Mouse (Mus musculus) liver, embryonic 12.5 days (tissue): ENCODE results near the gene Myo3b. TPM values are rescaled to one million over a fixed set of nuclear protein-coding genes. Genes with fewer than 3 reads are reported as not detected.

ENCODE experiments used
- ATAC-seq: fragments of 200-750 bp; cut with Nextera tagmentation; 2 replicates; pipeline ENCODE4 v1.8.0; 2017; ENCODE audit warnings: moderate number of reproducible peaks, mild to moderate bottlenecking, moderate library complexity
- H3K27ac ChIP-seq: fragments of 300-500 bp; sonication (generic); 2 replicates; pipeline ENCODE4 v1.5.1; 2016; ENCODE audit warnings: mild to moderate bottlenecking
- H3K27me3 ChIP-seq: fragments of 300-500 bp; sonication (generic); replicated peaks from 2 replicates; pipeline ENCODE4 v1.6.1; 2016; ENCODE audit warnings: mild to moderate bottlenecking, moderate library complexity
- H3K36me3 ChIP-seq: fragments of 300-500 bp; sonication (generic); 2 replicates; pipeline ENCODE4 v1.6.1; 2016; ENCODE audit warnings: mild to moderate bottlenecking, moderate library complexity
- H3K4me1 ChIP-seq: fragments of 300-500 bp; sonication (generic); 2 replicates; pipeline ENCODE4 v1.6.1; 2016
- H3K4me2 ChIP-seq: fragments of 300-500 bp; sonication (generic); 2 replicates; pipeline ENCODE4 v1.6.1; 2016; ENCODE audit warnings: mild to moderate bottlenecking, moderate library complexity
- H3K4me3 ChIP-seq: fragments of 300-500 bp; sonication (generic); 2 replicates; pipeline ENCODE4 v1.5.1; 2016; ENCODE audit warnings: mild to moderate bottlenecking, moderate library complexity
- H3K9ac ChIP-seq: fragments of 300-500 bp; sonication (generic); 2 replicates; pipeline ENCODE4 v1.6.1; 2016; ENCODE audit warnings: mild to moderate bottlenecking, moderate library complexity
- H3K9me3 ChIP-seq: fragments of 300-500 bp; sonication (generic); replicated peaks from 2 replicates; pipeline ENCODE4 v1.6.1; 2016; ENCODE audit warnings: mild to moderate bottlenecking, moderate library complexity
- WGBS: fragments of 180-500 bp; shearing (Covaris S2); methylation state at CpG from one replicate; pipeline ENCODE4 v1.1.7; 2016; ENCODE audit not compliant: insufficient replicate concordance; 5-methylcytosine and 5-hydroxymethylcytosine counted together
- polyA plus RNA-seq: library from polyadenylated mRNA; unstranded; fragments of >200 nt; fragmentation: Nextera tagmentation; extraction: Ambion mirVana; gene quantifications from 2 replicates; pipeline ENCODE4 v1.2.1, GENCODE M21; 2016

Myo3b gene
- polyA plus RNA-seq, 1 experiment from 2014 or later: not detected

- WGBS: 56% methylated on average over 6 of the region's 6 CpGs
- no peak for ATAC-seq
- H3K9me3 ChIP-seq: no peaks in the 10 kb centered on the region
- H3K4me3 ChIP-seq: no peak overlapping the region
- no peaks in the 10 kb centered on the region for H3K4me1 ChIP-seq
- H3K9ac ChIP-seq: no peak overlapping the region
- H3K4me2 ChIP-seq: no peak overlapping the region
- H3K27ac ChIP-seq: no peak overlapping the region
- no peaks in the 10 kb centered on the region for H3K36me3 ChIP-seq
- no peaks in the 10 kb centered on the region for H3K27me3 ChIP-seq
Observed at GRCm38 (mm10) chr2:70176823-70177708, 138.1 kb downstream of the Myo3b start.

GRCm38 (mm10) chr2:70177709-70178030 is 138.7 kb downstream of the Myo3b start:
- Histone ChIP-seq H3K27ac (no peak overlapping the region), H3K4me1 (no peaks in the 10 kb centered on the region), H3K4me3 (no peak overlapping the region), H3K36me3 (no peaks in the 10 kb centered on the region), H3K27me3 (no peaks in the 10 kb centered on the region), H3K9me3 (no peaks in the 10 kb centered on the region), H3K4me2 (no peak overlapping the region), H3K9ac (no peak overlapping the region)
- ATAC-seq: no peak
- 75% methylated on average over 5 of the region's 5 CpGs for WGBS

GRCm38 (mm10) chr2:70178241-70178640 is 139.3 kb downstream of the Myo3b start:
- H3K9me3 ChIP-seq: no peaks in the 10 kb centered on the region
- H3K4me3 ChIP-seq: no peak overlapping the region
- no peak overlapping the region for H3K9ac ChIP-seq
- no peaks in the 10 kb centered on the region for H3K36me3 ChIP-seq
- ATAC-seq: no peak
- H3K27ac ChIP-seq: no peak overlapping the region
- no peak overlapping the region for H3K4me2 ChIP-seq
- H3K4me1 ChIP-seq: no peaks in the 10 kb centered on the region
- H3K27me3 ChIP-seq: no peaks in the 10 kb centered on the region

GRCm38 (mm10) chr2:70182150-70182670 is 143.3 kb downstream of the Myo3b start:
- Histone ChIP-seq H3K4me2 (no peak overlapping the region), H3K27ac (no peak overlapping the region), H3K4me3 (no peak overlapping the region), H3K9ac (no peak overlapping the region), H3K4me1 (no peaks in the 10 kb centered on the region), H3K27me3 (no peaks in the 10 kb centered on the region), H3K9me3 (no peaks in the 10 kb centered on the region), H3K36me3 (no peaks in the 10 kb centered on the region)
- no peak for ATAC-seq
- WGBS: 78% methylated on average over 8 of the region's 8 CpGs

- Histone ChIP-seq H3K9ac (no peak overlapping the region), H3K9me3 (no peaks in the 10 kb centered on the region), H3K4me2 (no peak overlapping the region), H3K27ac (no peak overlapping the region), H3K27me3 (no peaks in the 10 kb centered on the region), H3K36me3 (no peaks in the 10 kb centered on the region), H3K4me1 (no peaks in the 10 kb centered on the region), H3K4me3 (no peak overlapping the region)
- 51% methylated on average over 6 of the region's 6 CpGs for WGBS
- no peak for ATAC-seq
Observed at GRCm38 (mm10) chr2:70187040-70187439, 148.1 kb downstream of the Myo3b start.

GRCm38 (mm10) chr2:70195418-70196248 is 156.7 kb downstream of the Myo3b start:
- WGBS: 58% methylated on average over 9 of the region's 9 CpGs
- no peak overlapping the region for H3K4me3 ChIP-seq
- no peaks in the 10 kb centered on the region for H3K27me3 ChIP-seq
- no peak for ATAC-seq
- H3K9ac ChIP-seq: no peak overlapping the region
- H3K27ac ChIP-seq: no peak overlapping the region
- H3K4me2 ChIP-seq: no peak overlapping the region
- no peaks in the 10 kb centered on the region for H3K4me1 ChIP-seq
- H3K9me3 ChIP-seq: no peaks in the 10 kb centered on the region
- H3K36me3 ChIP-seq: no peaks in the 10 kb centered on the region

GRCm38 (mm10) chr2:70201796-70202555 is 163.1 kb downstream of the Myo3b start:
- Histone ChIP-seq H3K4me3 (no peak overlapping the region), H3K36me3 (no peaks in the 10 kb centered on the region), H3K4me2 (no peak overlapping the region), H3K4me1 (no peaks in the 10 kb centered on the region), H3K27ac (no peak overlapping the region), H3K27me3 (0 out of 2 replicates have a peak, but pooled peaks cover 8% of the 10 kb centered on the region), H3K9ac (no peak overlapping the region), H3K9me3 (no peaks in the 10 kb centered on the region)
- ATAC-seq: no peak
- WGBS: 41% methylated on average over 11 of the region's 11 CpGs

GRCm38 (mm10) chr2:70202578-70203167 is 163.7 kb downstream of the Myo3b start:
- H3K9ac ChIP-seq: no peak overlapping the region
- no peak for ATAC-seq
- 0 out of 2 replicates have a peak, but pooled peaks cover 8% of the 10 kb centered on the region for H3K27me3 ChIP-seq
- H3K4me3 ChIP-seq: no peak overlapping the region
- H3K27ac ChIP-seq: no peak overlapping the region
- H3K4me1 ChIP-seq: no peaks in the 10 kb centered on the region
- H3K4me2 ChIP-seq: no peak overlapping the region
- H3K36me3 ChIP-seq: no peaks in the 10 kb centered on the region
- H3K9me3 ChIP-seq: no peaks in the 10 kb centered on the region
- WGBS: 39% methylated on average over 8 of the region's 8 CpGs

GRCm38 (mm10) chr2:70208411-70208810 is 169.5 kb downstream of the Myo3b start:
- WGBS: 76% methylated on average over 1 of the region's 1 CpGs
- ATAC-seq: no peak
- H3K4me1 ChIP-seq: no peaks in the 10 kb centered on the region
- no peak overlapping the region for H3K9ac ChIP-seq
- H3K27ac ChIP-seq: no peak overlapping the region
- H3K36me3 ChIP-seq: no peaks in the 10 kb centered on the region
- H3K4me3 ChIP-seq: no peak overlapping the region
- no peaks in the 10 kb centered on the region for H3K27me3 ChIP-seq
- peaks cover 9% of the 10 kb centered on the region for H3K9me3 ChIP-seq
- no peak overlapping the region for H3K4me2 ChIP-seq

- H3K4me2 ChIP-seq: no peak overlapping the region
- no peak overlapping the region for H3K9ac ChIP-seq
- no peaks in the 10 kb centered on the region for H3K36me3 ChIP-seq
- H3K27me3 ChIP-seq: no peaks in the 10 kb centered on the region
- no peak overlapping the region for H3K27ac ChIP-seq
- no peak for ATAC-seq
- peaks cover 9% of the 10 kb centered on the region for H3K9me3 ChIP-seq
- WGBS: 79% methylated on average over 3 of the region's 3 CpGs
- no peaks in the 10 kb centered on the region for H3K4me1 ChIP-seq
- H3K4me3 ChIP-seq: no peak overlapping the region
Observed at GRCm38 (mm10) chr2:70209790-70210189, 170.9 kb downstream of the Myo3b start.

- H3K27ac ChIP-seq: no peak overlapping the region
- no peak overlapping the region for H3K4me2 ChIP-seq
- WGBS: 77% methylated on average over 22 of the region's 22 CpGs
- H3K4me1 ChIP-seq: no peaks in the 10 kb centered on the region
- no peaks in the 10 kb centered on the region for H3K36me3 ChIP-seq
- peaks cover 9% of the 10 kb centered on the region for H3K9me3 ChIP-seq
- ATAC-seq: no peak
- H3K9ac ChIP-seq: no peak overlapping the region
- no peaks in the 10 kb centered on the region for H3K27me3 ChIP-seq
- H3K4me3 ChIP-seq: no peak overlapping the region
Observed at GRCm38 (mm10) chr2:70210427-70211332, 171.8 kb downstream of the Myo3b start.
